Mouse (Mus musculus) retina, adult 2 months (tissue): Measurements from ENCODE around the gene Por.

ENCODE experiments used
- DNase-seq: peaks from one replicate; pipeline ENCODE4 v3.0.0-alpha.2; 2012; ENCODE audit warnings: low read depth, low spot score

Gene Por

DNA sequence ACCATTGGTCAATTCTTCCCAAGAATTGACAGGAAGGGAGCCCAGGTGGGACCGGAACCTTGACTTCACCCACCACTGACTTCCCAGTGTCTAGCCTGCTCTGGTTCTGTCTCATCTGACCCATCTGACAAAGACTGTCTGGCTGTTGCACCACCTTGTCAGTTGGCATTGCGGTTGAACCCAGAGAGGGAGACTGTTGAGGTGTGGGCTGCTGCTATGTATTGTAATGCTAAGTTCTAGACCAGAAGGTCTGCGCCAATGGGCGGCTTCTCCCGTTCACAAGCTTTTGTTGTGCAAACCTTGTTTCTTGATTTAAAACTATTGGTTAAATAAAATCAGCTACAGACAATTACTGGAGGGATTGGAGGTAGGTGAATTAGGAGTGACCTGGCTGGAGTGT, 12.7 kb upstream of the Por start:
- no peak for DNase-seq

DNA sequence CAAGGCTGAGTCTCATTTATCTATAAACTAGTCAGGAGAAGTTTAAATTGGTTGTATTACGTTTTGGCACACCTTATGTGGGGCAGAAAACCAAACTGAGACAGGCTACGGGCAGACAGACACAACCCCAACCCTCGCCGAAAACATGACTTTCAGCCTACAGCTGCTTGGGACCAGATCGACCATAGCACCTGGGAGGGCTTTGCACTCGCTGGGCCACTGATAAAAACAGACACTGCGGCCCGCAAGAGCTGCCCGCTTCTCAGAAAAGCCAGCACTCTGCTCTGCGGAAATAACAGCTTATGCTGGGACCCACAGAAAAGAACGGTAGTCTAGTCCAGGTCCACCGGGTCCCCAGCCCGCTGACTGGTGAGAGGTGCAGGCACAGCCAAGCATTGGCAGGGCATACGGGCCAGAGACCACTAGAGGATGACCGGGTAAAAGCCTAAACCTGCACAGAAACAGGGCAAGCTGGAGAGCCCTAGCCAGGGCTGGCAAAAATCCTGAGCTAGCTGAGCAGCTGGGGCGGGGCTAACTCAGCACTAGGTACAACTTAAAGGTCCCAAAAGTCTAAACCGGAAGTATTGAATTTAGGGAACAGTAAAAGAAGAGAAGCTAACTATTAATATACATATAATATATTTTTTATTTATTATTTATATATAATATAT, 12.0 kb upstream of the Por start:
- no peak for DNase-seq

DNA sequence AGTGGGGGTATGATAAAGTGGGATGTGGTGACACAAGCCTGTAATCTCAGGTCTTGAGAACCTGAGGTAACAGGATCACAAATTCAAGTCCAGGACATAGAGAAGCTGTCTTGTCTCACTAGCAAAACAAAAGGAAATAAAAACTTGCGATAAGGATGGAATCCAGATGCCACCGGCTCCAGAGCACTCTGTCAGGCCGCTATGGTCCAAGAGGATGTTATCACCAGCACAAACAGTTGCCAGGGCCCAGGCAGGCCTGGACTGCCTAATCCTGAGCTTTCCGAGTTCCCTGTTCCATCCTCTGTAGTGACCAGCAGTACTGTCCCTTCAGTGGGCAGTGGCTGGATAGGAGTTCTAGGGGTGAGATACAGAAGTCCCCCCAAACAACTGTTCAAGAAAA, 9.9 kb upstream of the Por start:
- DNase-seq, result no peak

DNA sequence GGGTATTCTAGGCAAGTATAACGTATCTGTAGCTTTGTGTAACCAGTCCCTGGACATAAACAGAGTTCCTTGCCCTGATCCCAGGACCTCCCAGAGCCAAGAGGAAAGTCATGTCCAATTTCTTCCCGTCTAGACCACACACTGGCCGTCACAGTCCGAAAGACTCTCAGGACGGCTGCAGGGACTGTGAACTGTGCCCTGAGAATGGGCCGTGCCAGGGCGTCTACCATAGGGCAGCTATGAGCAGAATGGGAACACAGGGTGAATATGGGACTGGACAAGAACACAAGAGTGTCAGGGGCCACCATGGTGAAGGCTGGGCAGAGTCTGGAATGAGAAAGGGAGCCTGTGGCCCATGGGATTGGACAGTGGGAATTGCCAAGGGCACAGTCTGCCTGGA, 9.3 kb upstream of the Por start:
- no peak for DNase-seq

DNA sequence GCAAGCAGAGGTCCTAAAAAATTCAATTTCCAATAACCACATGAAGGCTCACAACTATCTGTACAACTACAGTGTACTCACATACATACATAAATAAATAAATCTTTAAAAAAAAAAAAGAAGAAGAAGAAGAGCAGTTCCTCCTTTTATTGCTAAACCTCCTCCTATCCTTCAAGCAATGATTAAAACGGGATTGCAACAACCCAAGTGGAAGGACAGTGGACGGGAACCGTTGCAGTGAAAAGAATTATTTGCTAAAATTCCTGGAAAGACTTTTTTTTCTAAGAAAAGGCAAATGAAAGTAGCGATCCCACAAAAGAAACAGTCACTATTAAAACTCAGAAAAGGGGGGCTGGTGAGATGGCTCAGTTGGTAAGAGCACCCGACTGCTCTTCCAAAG, 2.9 kb upstream of the Por start:
- no peak for DNase-seq

DNA sequence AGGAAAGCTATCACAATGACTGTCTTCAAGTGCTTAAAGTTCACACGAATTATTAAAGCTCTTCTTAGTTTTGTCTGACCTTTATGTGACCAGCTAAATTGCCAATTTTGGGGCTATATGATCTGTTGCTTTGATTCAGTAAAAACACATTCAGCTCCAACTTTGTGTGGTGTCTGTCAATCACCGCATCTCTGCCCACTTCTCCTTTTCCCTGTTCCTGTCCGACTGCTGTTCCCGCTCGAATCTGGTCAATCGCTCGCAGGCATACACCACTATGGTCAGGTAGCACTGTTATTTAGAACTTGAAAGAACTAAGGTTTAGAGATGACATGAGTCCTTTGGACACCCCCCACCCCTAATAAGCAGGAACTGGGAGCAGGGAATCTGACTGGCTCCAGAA, 1.8 kb upstream of the Por start:
- no peak for DNase-seq

DNA sequence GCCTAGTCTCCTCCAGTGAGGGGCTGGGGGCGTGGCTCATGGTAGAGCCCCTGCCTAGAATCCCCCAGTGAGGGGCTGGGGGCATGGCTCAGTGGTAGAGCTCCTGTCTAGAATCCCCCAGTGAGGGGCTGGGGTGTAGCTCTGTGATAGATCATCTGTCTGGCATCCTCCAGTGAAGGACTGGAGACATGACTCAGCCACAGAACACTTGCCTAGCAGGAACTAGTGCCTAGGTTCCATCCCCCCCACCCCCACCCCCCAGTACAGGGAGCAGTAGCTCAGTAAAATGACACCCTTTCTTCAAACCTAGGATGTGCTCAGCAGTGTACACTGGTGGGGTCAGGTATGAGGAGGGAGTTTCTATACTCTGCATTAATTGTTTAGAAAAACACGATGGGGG, 1.0 kb downstream of the Por start:
- no peak for DNase-seq

DNA sequence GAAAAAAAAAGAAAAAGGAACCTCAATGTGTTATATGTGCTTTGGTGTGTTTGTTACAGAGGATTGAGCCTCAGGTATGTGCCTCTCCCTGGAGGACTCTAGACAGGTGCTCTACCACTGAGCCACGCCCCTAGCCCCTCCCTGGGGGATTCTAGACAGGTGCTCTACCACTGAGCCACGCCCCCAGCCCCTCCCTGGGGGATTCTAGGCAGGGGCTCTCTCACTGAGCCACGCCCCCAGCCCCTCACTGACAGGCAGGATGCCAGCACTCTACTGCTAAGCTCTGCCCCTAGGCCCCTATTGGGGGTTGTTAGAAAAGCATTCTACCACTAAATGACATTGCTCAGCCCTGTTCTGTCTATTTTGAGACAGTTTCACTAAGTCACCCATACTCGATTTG, 2.7 kb downstream of the Por start:
- no peak for DNase-seq

DNA sequence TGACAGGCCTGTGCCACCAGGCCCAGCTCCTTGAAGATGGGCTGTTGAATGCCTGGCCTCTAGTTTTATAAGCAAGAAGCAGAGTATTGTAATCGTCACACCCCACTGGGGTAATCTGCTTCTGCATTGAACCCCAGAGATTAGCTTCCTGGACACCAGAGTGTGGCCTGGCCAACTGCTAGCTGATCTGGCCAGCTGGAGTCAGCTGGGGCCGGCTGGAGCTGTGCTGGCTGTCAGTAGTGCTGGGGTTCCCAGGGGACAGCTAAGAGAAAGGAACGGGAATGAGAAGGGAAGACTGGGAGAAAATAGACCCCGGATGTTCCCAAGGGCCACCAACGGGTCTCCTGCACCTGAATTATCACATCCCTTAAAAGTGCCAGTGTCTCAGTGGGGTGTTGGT, 3.1 kb downstream of the Por start:
- DNase-seq, result no peak

DNA sequence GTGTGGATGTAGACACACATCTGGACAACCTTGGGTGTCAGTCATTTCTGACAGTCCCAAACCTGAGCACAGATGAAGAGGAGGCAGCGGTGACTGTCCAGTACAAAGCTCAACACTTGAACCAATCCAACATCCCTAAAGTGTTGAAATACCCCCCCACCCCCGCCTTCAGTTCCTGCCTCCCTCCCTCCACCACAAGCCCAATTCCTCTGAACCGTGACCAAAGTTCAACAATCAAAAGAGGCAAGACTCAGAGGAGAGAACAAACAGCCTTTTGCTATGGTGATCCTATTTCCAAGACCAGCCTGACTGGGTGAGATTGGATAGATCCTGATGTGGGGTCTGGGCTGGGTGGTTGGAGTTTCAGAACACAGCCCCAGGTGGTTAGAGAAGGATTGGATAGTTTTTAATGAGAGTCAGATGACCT, 4.5 kb downstream of the Por start:
- DNase-seq, result no peak

DNA sequence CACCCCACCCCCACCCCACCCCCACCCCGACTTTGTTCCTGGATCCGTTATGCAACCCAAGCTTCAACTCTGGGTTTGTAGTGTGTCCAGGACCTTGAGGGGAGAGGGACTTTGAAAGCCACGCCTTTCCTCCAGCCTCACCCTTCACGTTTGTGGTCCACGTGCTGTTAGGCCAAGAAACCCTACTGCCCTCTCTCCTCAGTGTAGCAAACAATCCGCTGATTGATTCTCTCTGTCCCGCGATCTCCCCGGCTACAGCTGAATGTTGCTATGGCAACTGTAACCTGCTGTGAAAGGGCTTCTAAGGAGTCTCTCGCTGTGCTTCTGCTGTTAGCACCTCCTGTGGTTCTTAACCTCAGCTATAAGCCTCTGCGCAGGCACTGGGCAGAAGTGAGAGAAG, 5.0 kb downstream of the Por start:
- no peak for DNase-seq

DNA sequence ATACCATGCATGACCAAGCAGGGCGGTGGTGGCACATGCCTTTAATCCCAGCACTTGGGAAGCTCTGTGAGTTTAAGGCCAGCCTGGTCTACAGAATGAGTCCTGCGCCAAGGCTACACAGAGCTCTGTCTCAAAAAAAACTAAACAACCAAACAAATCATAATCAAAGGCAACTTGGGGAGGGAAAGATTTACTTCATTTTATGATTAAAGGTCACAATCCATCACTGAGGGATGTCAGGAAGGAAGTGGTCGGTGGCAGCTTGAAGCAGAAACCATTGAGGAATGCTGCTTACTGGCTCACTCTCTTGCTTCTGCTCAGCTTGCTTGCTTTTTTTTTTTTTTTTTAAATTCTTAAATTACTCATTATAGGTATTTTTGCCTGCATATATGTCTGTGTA, 6.9 kb downstream of the Por start:
- DNase-seq, result no peak

DNA sequence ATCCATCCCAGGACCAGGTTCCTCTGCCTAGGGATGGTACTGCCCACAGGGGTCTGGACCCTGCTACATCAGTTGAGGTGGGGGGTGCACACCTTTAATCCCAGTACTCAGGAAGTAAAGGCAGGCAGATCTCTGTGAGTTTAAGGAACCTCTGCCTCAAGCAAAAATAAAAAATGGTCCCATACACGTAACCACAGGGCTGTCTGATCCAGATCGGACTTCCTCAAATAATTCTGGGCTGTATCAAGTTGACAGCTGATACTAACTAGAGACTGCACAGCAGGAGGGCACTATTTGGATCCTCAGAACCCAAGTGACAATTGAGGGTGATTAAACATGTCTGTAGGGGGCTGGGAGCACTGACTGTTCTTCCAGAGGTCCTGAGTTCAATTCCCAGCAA, 7.4 kb downstream of the Por start:
- no peak for DNase-seq

DNA sequence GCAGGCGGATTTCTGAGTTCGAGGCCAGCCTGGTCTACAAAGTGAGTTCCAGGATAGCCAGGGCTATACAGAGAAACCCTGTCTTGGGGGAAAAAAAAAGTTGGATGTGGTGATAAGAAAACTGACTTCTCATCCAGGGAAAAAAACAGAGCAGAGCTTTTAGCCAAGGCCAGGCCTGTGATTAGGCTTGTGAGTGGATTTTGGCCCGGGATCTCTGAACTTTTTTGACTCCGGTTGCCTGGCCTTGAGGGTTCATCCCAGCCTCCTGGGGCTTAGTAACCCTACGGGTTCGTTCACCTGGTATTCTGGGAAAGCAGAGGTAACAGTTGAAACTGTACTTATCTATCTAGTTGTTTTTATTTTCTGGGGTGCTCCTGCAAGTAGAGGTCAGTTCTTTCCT, 8.6 kb downstream of the Por start:
- no peak for DNase-seq

DNA sequence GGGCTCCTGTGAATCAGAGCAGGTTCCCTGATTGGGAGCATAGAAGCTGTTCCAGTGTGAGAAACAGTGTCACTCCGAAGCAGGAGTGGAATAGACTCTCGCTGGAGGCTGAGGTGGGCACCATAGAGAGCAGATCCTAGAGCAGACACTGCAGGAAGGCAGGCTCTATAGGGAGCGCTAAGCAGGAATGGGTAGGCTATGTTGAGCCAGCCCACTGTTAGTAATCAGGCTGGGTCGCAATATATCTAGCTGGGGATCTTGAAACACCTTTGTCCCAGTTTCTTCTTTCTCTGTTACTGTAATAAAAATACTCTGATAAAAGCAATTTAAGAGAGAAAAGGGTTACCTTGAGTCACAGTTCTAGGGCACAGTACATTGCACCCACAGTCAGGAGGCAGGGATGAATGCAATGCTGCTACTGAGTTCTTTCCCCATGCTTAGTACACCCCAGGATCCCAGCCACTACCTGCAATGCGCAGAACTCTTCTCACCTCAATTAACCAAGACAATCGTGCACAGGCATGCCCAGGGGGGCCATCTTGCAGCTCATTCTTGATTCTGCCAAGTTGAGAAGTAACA, 11.2 kb downstream of the Por start:
- DNase-seq, result no peak

DNA sequence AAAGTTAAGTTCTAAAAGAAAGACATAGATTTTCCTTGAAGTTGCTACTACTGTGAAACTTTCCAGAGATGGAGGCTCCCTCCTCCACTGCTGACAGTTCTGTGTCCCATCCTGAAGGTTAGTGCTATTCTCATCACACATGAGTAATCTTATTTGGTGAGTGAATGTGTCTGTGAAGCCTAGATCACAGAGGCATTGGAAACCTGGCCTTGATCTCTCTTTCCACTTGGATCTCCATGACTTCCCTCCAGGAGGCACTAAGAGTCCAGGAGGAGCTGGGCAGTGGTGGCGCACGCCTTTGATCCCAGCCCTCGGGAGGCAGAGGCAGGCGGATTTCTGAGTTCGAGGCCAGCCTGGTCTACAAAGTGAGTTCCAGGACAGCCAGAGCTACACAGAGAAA, 12.2 kb downstream of the Por start:
- DNase-seq, result no peak

DNA sequence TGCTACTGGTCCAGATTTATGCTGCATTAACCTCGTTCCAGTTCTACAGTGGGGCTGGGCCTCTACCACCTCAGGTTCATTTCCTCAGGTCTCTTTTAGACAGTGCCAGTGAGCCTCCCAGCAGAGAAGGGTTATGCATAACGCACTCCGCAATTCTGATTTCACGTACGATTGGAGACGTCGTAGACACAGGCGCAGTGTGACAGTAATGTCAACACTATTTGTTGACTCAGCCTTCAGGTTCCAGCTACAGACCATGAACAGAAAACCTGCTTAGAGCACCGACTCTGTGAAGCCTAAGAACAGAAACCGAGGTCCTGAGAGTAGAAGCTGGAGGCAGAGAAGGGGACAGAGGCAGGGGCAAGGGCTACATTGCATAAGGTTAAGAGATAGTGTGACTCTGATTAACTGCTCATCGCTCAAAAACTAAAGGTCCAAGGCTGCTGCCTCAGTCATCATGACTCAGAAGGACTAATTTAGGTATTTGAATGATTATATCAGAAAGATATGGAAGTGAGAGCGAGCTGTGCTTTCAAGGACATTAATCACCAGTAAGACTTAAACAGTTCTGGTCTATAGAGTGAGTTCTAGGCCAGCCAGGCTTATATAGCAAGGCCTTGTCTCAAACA, 13.2 kb downstream of the Por start:
- no peak for DNase-seq

DNA sequence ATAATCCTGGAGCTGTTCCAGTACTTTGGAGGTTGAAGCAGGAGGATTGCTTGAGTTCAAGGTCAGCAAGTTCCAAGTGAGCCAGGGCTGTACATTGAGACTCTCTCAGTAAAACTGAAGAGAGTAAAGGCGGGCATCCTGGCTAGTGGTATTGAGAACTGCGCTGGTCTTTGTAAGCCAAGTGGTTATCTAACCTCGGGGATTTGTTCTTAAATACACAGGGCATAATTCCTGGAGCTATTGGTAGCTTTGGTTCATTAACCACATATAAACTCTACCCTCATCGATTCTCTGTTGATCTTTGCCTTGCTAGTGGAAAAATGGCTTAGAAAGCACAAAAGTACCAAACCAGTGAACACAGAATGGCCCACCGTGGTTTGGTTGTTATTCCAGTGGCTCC, 20.6 kb downstream of the Por start:
- no peak for DNase-seq

DNA sequence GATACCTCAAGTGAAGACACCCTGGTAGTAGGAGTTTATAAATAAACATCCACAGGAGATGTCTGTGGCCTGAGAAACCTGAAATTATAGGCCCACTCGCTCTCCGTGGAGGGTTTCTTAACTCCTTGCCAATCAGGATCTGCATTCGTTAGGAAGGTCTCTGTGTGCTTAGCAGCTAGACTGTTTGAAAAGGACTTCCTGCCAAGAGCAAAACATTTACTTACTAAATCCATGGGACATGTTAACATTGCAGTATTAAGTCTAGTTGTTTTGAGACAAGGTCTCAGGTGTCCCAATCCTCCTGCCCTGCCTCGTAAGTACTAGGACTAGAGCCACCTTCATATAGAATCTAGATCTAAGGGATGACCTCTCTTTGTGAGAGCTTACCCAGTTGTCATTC, 21.4 kb downstream of the Por start:
- no peak for DNase-seq

DNA sequence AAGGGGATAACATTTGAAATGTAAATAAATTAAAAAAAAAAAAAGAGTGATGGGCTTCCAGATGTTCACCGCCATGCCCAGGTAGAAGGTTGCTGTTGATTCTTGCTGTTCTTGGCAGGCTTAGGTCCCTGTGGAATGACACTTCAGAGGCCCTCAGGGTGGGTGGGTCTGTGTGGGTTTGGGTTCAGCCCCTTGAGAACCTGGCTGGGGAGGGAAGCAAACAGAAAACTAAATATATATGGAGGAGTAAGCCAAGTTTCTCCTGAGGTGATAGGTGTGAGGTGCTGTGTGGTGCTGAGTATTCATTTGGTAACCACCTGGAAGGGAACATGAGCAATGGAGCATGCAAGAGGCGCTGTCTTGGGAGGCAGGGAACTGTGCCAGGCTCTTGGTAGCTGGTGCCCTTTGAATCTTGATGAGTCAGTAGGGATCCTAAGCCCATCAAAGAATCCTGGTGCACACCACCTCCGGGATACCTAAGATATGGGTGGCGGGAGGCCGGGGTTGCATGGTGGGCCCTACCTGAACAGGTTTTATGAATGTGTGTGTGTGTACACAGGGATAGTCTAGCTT, 23.5 kb downstream of the Por start:
- DNase-seq, result no peak

DNA sequence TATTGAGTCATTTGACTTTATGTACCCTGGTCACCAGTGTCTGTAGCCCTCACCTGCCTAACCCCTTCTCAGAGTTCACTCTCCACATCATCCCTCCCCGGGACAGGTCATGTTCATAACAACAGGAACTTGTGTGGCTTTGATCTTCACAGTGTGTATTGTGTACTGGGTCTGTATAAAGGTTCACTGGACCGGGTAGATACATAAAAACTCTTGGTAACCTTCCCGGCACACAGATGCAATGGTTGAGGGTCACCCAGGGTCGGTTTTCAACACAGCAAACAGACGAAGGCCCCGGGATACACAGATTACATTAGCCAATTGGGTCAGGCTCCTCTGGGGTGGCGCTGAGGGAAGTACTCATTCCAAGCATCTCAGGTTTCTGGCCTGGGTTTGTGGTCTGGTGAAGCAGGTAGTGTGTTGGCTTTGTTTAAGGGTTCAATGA, 25.5 kb downstream of the Por start:
- DNase-seq, result no peak

DNA sequence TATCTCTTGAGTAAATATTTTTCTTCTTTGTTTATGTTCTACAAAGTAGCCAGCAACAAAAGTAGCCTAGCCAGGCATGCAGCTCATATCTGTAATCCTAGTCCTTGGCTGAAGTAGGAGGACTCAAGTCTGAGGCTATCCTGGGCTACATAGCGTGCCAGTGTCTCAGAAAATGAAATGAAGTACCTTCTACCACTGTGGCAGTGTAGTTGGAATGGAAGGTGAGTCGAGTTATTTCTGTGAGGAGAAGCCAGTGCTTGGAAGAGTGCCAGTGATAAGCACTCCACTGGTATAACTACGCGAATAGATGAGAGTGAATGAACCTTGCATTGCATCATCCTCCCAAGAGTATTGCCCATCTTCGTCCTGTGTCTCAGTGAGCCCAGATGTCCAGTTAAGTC, 27.9 kb downstream of the Por start:
- DNase-seq, result no peak

DNA sequence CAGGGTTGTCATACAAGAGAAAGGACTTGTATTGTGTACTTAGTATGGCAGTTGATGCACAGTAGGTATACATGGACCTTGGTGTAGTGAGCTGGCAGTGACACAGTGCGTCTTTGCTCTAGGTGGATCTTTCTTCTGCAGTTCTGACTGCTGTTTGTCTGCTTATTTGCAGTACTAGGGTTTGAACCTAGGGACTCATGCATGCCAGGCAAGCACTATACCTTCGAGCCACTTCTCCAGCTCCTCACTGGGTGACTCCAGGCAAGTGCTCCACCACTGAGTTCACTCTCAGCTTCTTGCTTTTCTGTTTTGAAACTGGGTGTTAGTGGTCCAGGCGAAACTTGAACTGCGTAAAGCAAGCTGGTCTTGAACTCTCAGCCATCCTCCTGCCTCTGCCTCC, 31.8 kb downstream of the Por start:
- no peak for DNase-seq
